Mouse (Mus musculus): ENCODE results near the gene Phlpp1. TPM values are rescaled to one million over a fixed set of nuclear protein-coding genes. Genes with fewer than 3 reads are reported as not detected.

The Phlpp1 gene
- 0.73 and 0.86 TPM in 2 replicates for polyA plus RNA-seq (2015; fragmentation: Nextera tagmentation; extraction: Ambion mirVana)

DNA sequence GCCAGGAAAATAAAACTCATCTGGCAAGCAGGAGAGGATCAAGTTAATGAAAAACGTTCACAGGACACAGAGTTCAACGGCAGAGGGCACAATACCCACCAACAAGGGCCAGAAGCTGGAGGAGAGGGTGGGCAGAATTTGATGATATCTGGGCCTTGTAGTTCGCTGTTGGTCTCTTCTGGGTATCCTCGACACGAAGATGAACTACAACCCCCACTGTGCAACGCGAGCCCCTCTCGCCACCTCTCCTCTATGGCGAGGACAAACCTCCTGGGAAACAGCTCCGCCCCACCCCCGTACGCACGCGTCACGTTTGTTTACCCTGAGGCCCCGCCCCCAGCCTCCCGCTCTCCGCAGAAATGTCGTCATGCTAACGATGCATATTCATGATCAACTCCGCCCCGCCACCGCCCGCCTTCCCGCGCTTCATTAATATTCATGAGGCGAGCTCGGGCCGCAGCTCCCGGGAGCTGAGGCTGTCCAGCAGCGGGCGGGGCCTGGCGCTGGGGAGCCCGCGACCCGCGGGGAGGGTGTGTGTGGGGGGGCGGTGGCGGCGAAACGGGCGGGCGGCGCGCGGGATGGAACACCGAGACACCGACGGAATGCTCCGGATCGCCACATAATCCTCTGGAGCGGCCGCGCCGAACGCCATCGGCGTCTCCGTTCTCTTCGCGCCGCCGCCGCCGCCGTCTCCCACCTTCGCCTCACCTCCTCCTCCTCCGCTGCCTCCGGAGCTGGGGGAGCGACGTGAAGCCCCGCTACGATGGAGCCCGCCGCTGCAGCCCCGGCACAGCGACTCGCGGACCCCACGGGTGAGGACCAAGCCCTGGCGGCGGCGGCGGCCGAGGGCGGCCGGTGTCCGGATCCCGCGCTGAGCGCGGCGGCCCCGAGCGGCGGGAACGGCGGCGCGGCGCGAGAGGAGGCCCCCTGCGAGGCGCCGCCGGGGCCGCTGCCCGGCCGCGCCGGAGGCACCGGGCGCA lies at the start of gene Phlpp1:
TSS of gene Phlpp1 (plus strand) at position 512 of the 980 bp plus-strand sequence.
- ATAC-seq (peak; percentile 97), DNase-seq (peak; percentile 100)
- H3K9me3 ChIP-seq (ENCODE audit: low read length), result no peaks in the 10 kb centered on the region
- TF ChIP-seq CTCF (IDR thresholded peaks at IDR 0.05; ENCODE audit: low read depth), result peak; percentile 79
- TF ChIP-seq EP300 (IDR thresholded peaks at IDR 0.05; ENCODE audit: low read depth), result peak; percentile 44; the same call in 1 of the 2 replicates
- H3K4me3 ChIP-seq (ENCODE audit: low read depth, low read length), result peak within 1 kb of the TSS; percentile 78
- peak within 1 kb of the TSS; percentile 83 for H3K9ac ChIP-seq (replicated peaks)
- peaks cover 15% of the 10 kb centered on the region for H3K4me1 ChIP-seq (ENCODE audit: insufficient read depth)
- no peaks in the 10 kb centered on the region for H3K36me3 ChIP-seq (replicated peaks; ENCODE audit: insufficient read depth, low read length)
- H3K27ac ChIP-seq (ENCODE audit: low read depth), result peak within 1 kb of the TSS; percentile 85
- peak within 1 kb of the TSS; percentile 95 for H3K4me2 ChIP-seq (ENCODE audit: low read depth, low read length)
- 2% methylated on average over 58 of the region's 113 CpGs for WGBS (ENCODE audit: insufficient replicate concordance)
- no peaks in the 10 kb centered on the region for H3K27me3 ChIP-seq (ENCODE audit: insufficient read depth, low read length)

DNA sequence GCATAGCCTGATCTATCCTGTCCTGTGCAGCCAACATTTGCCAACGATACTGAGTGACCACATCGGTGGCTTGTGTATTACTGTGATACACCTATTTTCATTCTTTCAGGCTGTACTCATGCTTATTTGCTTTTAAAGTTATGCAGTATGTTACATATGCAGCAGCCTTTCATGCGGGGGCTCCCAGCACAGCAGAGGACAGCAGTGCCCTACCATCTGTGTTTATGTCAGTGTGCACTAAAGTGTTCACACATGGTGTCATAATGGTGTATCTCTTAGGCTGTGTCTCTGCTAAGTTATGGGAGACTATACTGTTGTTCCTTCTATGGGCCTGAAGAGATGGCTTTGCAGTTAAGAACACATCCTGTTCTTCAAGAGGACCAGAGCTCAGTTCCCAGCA lies 45.0 kb upstream of the Phlpp1 start:
- H3K4me2 ChIP-seq (ENCODE audit: low read depth, low read length), result no peak overlapping the region
- no peak for ATAC-seq
- DNase-seq, result no peak

DNA sequence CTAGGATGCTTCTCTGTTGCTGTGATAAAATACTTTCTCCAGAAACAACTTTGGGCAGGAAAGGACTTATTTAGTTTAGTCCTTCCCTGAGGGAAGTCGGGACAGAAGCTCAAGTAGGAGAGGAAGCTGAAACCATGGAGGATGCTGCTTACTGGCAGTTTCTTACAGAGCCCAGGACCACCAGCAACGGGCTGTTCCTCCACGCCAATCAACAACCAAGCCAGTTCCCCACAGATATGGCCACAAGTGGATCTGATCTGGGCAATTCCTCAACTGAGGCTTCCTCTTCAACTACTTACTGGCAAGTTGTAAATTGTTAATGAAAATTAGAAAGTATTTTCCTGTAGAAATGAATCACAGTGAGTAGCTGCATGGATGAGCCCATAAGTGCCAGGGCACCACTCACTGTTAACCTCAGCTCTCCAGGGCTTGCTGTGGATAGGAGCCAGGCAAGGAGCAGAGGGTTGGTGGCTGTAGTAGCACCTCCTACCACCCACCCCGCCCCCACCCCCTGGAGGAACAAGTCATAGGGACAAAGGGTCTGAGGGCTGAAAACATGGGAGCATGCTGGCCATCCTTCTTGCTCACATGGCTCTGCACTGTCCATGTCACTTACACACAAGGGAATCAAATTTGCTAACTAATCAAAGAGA lies 39.7 kb upstream of the Phlpp1 start:
- TF ChIP-seq EP300 (IDR thresholded peaks at IDR 0.05; ENCODE audit: low read depth) (no peak), CTCF (IDR thresholded peaks at IDR 0.05; ENCODE audit: low read depth) (no peak)
- no peaks in the 10 kb centered on the region for H3K27me3 ChIP-seq (ENCODE audit: insufficient read depth, low read length)

More for the DNA sequence above, 45.0 kb upstream of the Phlpp1 start:
- H3K4me3 ChIP-seq (ENCODE audit: low read depth, low read length), result no peak overlapping the region
- H3K9ac ChIP-seq (replicated peaks), result no peak overlapping the region
- no peaks in the 10 kb centered on the region for H3K27me3 ChIP-seq (ENCODE audit: insufficient read depth, low read length)
- TF ChIP-seq CTCF (IDR thresholded peaks at IDR 0.05; ENCODE audit: low read depth) (no peak), EP300 (IDR thresholded peaks at IDR 0.05; ENCODE audit: low read depth) (no peak)
- WGBS (ENCODE audit: insufficient replicate concordance), result 86% methylated on average over 3 of the region's 3 CpGs
- H3K4me1 ChIP-seq (ENCODE audit: insufficient read depth), result no peaks in the 10 kb centered on the region
- no peak overlapping the region for H3K27ac ChIP-seq (ENCODE audit: low read depth)
- H3K9me3 ChIP-seq (ENCODE audit: low read length), result no peaks in the 10 kb centered on the region
- no peaks in the 10 kb centered on the region for H3K36me3 ChIP-seq (replicated peaks; ENCODE audit: insufficient read depth, low read length)

DNA sequence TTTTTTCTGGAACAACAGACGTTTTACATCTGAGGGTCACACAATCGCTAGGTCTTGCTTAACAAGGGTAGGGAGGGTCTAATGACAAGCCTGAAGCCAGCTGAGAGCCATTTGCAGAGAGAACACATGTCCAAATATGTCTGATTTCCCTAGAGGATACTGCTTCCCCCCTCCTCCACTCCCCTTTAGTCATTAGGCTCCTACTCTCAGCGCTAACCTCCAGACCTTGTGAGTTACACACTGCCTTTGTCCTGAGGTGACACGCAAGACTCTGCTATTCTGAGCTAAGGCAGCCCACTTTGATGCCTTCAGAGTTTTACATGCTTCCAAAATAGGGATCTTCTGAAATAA lies 39.2 kb upstream of the Phlpp1 start:
- Histone ChIP-seq H3K4me1 (ENCODE audit: insufficient read depth) (no peaks in the 10 kb centered on the region), H3K4me3 (ENCODE audit: low read depth, low read length) (no peak overlapping the region), H3K4me2 (ENCODE audit: low read depth, low read length) (no peak overlapping the region), H3K27me3 (ENCODE audit: insufficient read depth, low read length) (no peaks in the 10 kb centered on the region), H3K36me3 (replicated peaks; ENCODE audit: insufficient read depth, low read length) (no peaks in the 10 kb centered on the region), H3K9ac (replicated peaks) (no peak overlapping the region), H3K9me3 (ENCODE audit: low read length) (no peaks in the 10 kb centered on the region), H3K27ac (ENCODE audit: low read depth) (no peak overlapping the region)
- no peak for ATAC-seq
- TF ChIP-seq EP300 (IDR thresholded peaks at IDR 0.05; ENCODE audit: low read depth), result no peak
- no peak for TF ChIP-seq CTCF (IDR thresholded peaks at IDR 0.05; ENCODE audit: low read depth)
- 67% methylated on average over 4 of the region's 4 CpGs for whole genome bisulfite sequencing (ENCODE audit: insufficient replicate concordance)
- DNase-seq, result no peak

More for the DNA sequence above, 39.7 kb upstream of the Phlpp1 start:
- Histone ChIP-seq H3K4me2 (ENCODE audit: low read depth, low read length) (no peak overlapping the region), H3K9ac (replicated peaks) (no peak overlapping the region), H3K27ac (ENCODE audit: low read depth) (no peak overlapping the region), H3K9me3 (ENCODE audit: low read length) (no peaks in the 10 kb centered on the region), H3K36me3 (replicated peaks; ENCODE audit: insufficient read depth, low read length) (no peaks in the 10 kb centered on the region), H3K4me3 (ENCODE audit: low read depth, low read length) (no peak overlapping the region), H3K4me1 (ENCODE audit: insufficient read depth) (no peaks in the 10 kb centered on the region)
- WGBS (ENCODE audit: insufficient replicate concordance), result 38% methylated on average over 4 of the region's 4 CpGs
- ATAC-seq, result no peak
- no peak for DNase-seq

DNA sequence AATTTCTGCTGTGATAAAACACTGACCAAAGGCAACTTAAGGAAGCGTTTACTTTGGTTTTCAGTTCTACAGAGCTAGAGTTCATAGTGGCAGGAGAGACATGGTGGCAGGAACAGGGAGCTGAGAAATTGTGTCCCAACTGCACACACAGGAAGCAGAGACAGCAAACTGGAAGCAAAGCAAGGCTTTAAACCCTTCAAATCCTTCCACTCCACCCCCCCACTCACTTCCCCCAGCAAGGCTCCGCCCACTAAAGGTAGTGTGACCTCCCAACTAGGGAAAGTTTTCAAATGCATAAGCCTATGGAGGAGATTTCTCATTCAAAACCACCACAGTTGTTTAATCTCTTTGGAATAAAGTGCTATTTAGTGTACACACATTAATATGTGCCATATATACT lies 32.9 kb upstream of the Phlpp1 start:
- ATAC-seq, result no peak
- Histone ChIP-seq H3K27me3 (ENCODE audit: insufficient read depth, low read length) (no peaks in the 10 kb centered on the region), H3K4me1 (ENCODE audit: insufficient read depth) (no peaks in the 10 kb centered on the region), H3K27ac (ENCODE audit: low read depth) (no peak overlapping the region), H3K9me3 (ENCODE audit: low read length) (no peaks in the 10 kb centered on the region), H3K4me3 (ENCODE audit: low read depth, low read length) (no peak overlapping the region), H3K9ac (replicated peaks) (no peak overlapping the region), H3K36me3 (replicated peaks; ENCODE audit: insufficient read depth, low read length) (no peaks in the 10 kb centered on the region), H3K4me2 (ENCODE audit: low read depth, low read length) (no peak overlapping the region)
- TF ChIP-seq EP300 (IDR thresholded peaks at IDR 0.05; ENCODE audit: low read depth), result no peak
- no peak for TF ChIP-seq CTCF (IDR thresholded peaks at IDR 0.05; ENCODE audit: low read depth)
- 83% methylated on average over 2 of the region's 2 CpGs for WGBS (ENCODE audit: insufficient replicate concordance)
- DNase-seq, result no peak

DNA sequence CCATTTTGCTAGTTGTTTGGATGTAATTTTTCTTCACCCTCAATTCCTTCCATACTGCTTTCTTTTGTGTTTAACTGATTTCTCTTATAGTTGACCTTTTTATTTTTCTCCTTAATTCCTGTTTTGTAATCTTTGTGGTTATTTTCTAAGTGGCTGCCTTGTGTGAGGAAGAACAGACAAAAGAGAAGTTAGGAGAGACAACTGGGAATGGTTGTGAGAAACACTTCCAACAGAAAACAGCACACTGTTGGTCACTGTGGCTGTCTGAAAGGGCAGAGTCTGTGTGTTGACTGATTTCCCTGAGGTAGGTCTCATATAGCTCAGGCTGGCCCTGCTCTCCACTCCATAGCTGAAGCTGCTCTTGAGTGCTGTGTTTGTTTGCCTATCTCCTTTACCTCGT lies 32.4 kb upstream of the Phlpp1 start:
- Histone ChIP-seq H3K9me3 (ENCODE audit: low read length) (no peaks in the 10 kb centered on the region), H3K36me3 (replicated peaks; ENCODE audit: insufficient read depth, low read length) (no peaks in the 10 kb centered on the region), H3K27me3 (ENCODE audit: insufficient read depth, low read length) (no peaks in the 10 kb centered on the region), H3K9ac (replicated peaks) (no peak overlapping the region), H3K4me3 (ENCODE audit: low read depth, low read length) (no peak overlapping the region), H3K4me2 (ENCODE audit: low read depth, low read length) (no peak overlapping the region), H3K27ac (ENCODE audit: low read depth) (no peak overlapping the region), H3K4me1 (ENCODE audit: insufficient read depth) (no peaks in the 10 kb centered on the region)
- 38% methylated on average over 1 of the region's 1 CpGs for WGBS (ENCODE audit: insufficient replicate concordance)
- ATAC-seq (no peak), DNase-seq (no peak)
- TF ChIP-seq EP300 (IDR thresholded peaks at IDR 0.05; ENCODE audit: low read depth) (no peak), CTCF (IDR thresholded peaks at IDR 0.05; ENCODE audit: low read depth) (no peak)
